Mouse (Mus musculus): ENCODE data around the gene Hacl1.

Hacl1 gene

DNA sequence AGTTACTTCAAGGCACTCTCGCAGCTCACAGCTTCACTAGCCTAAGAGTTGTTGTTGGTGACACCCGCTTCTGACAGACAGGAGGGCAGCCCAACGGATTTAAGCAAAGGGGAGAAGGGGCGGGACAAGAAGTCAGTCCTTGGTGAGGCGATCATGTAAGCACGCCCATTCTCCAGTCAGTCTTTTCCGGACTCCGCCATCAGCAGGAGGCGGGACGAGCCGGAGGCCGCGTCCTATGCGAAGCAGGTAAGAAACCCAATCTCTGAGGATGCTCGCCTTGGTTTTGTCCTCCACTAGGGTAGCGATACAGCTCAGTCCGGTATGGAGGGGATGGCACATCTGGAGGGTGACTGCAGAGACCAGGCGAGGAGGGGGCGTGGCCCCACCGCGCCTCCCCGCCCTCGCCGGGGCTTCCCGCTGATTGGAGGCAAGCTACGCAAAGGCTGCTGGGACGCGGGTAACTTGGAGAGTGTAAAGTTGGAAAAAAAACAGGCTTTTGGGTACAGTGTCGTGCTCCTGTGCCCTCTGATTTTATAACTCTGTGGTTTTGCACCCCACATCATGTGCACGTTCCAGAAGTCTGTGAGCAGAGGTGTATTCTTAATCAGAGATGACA lies at the start of gene Hacl1, which contains the start of gene Btd:
TSS of gene Hacl1 (minus strand) at position 397 of the 616 bp plus-strand sequence.
TSS of gene Btd (plus strand) at position 139 of the 616 bp plus-strand sequence.
- DNase-seq (ENCODE audit: low read depth, low spot score), result peak; percentile 96

DNA sequence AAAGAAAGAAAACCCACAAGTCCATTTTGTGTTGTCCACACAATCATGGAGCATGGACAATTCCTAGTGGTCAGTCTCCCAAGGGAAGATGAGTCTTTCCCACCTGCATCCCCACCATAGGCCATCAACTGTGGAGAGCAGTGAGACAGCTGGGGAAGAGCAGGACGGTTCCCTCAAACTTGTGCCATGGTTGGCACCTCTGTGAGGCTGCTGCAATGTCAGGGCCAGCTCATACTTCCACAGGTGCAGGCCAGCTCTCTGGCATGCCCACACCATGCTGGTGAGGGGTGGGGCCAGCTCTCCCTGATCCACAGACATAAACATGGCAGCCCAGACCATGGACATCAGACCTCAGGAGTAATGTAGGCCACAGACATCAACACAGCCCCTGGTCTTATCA lies 45.1 kb upstream of the Hacl1 start:
- DNase-seq (ENCODE audit: low read depth, low spot score), result no peak

DNA sequence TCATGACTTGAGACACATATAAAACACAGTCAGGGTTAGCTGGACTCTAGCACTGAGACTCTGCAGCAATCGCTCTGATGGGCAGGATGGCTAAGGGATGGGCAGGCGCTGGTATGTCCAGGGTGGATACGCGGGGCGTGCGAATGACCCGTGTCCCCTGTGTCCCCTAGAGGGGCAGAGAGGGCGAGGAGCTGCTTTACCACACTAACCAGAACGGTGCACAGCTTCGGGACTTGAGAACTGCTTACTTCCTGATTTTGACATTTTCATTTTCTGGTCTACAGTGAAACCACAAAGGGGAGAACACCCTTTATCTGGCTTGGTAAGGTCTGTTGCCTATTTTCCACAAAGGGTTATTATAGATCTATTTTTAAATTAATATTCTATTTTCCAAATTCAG lies 44.6 kb upstream of the Hacl1 start:
- DNase-seq (ENCODE audit: low read depth, low spot score), result peak; percentile 48

DNA sequence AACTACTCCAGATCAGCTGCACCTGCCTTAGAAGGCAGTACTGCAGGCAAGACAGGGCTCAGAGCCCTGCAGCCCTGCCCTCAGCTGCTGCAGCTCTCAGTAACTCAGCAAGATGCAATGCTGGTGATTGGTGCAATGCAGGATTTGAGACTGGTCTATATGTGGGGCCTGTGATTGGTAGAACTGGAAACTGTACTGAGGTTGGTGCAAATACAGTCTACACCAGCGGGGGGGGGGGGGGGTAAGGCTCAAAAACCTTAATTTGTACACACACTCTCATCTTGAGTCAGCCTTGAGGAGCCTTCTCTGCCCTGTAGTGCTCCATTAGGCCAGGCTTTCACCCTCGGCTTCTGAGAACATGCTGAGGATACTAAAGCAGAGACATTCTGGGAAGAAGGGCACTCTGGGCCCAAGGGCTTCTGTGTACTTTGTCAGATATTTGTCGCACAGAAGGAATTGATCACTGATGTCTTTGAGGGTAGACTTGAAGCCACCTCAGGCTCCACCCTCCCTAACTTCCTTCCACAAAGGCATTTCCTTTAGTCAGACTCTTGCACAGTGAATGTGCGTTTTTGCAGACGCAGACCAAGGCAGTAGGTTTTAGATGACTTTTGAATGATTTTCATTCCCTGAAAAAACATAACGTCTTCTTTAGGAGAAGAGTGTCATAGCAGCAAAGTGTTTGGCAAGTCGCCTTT lies 43.4 kb upstream of the Hacl1 start:
- peak; percentile 69 for DNase-seq (ENCODE audit: low read depth, low spot score)

DNA sequence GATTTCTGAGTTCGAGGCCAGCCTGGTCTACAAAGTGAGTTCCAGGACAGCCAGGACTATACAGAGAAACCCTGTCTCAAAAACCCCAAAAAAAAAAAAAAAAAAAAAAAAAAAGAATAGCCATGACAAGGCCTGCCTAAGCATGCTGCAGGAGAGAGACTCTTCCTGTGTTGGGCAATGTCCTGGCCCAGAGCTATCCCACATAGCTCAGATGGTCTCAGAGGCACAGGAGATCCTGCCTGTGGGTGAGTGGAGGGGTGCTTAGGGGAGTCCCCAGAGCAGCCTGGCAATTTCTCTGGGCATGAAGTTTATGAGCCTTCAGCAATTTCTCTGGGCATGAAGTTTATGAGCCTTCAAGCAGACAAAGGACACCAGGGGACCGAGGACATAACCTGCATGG lies 42.5 kb upstream of the Hacl1 start:
- DNase-seq (ENCODE audit: low read depth, low spot score), result no peak

- DNase-seq (ENCODE audit: low read depth, low spot score), result no peak
These were observed 41.0 kb upstream of the Hacl1 start for GRCm38 (mm10) chr14:31681931-31682555.

DNA sequence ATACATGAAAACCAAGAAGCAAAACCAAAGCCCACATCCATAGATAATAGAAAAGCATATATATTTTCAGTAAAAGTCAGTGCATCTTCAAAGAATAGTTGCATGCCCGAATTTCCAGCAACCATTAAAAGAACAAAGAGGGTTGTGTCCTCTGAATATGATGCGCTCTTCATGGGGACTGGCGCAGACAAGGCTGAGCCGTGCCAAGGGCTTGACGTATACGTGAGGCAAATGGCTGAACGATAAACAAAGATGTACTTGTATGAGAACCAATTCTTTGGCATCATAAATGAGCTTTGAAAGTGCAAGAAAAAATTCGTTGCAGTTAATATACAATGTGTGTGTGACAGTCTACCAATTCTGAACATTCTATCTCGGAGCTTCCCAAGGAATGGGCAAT lies 40.2 kb upstream of the Hacl1 start:
- no peak for DNase-seq (ENCODE audit: low read depth, low spot score)

DNA sequence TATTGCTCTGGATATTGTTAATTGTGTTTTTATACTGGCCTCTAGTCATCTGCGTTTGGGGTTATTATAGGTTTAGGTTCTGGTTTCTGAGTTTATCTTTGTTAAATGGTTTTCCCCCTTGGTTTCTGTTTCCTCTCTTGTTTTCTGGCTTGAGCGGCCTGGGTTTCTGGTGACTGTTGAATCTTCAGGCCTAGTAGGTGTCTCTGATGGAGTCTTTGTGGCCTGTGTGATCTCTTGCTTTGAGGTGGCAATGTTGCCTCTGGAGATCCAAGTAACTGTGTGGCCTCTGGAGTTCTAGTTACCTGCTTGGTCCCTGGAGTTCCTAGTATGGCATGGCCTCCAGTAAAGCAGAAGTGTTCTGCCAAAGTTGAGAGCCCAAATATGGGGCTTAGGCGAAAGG lies 39.6 kb upstream of the Hacl1 start:
- DNase-seq (ENCODE audit: low read depth, low spot score), result no peak

DNA sequence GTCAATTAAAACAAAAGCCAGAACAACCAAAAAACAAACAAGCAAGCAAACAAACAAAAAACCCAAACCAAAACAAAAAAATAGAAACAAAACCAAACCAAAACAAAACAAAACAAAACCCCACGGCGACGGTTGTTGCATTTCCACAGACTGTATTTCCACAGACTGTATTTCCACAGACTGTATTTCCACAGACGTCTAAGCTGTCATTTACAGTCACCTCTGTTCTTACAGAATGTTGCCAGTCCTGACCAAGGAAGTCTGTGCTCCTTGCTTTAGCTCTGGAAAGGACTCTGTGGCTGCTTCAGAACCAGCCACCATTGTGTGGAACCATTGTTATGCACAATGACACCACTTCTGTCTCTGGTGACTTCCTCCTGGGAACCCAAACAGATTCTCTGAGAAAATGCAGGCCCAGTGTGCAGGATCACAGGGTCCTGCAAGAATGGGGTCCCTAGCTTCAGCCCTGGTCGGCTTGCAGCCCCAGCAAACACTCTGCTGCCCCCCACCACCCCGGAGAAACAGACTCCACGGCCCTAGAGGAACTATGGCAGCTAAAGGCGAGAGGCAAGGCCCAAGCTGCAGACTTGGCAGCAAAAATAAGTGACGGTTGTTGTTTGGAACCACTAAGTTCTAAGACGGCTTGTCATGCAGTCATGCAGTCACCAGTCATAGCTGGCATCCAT lies 30.7 kb upstream of the Hacl1 start:
- DNase-seq (ENCODE audit: low read depth, low spot score), result no peak

DNA sequence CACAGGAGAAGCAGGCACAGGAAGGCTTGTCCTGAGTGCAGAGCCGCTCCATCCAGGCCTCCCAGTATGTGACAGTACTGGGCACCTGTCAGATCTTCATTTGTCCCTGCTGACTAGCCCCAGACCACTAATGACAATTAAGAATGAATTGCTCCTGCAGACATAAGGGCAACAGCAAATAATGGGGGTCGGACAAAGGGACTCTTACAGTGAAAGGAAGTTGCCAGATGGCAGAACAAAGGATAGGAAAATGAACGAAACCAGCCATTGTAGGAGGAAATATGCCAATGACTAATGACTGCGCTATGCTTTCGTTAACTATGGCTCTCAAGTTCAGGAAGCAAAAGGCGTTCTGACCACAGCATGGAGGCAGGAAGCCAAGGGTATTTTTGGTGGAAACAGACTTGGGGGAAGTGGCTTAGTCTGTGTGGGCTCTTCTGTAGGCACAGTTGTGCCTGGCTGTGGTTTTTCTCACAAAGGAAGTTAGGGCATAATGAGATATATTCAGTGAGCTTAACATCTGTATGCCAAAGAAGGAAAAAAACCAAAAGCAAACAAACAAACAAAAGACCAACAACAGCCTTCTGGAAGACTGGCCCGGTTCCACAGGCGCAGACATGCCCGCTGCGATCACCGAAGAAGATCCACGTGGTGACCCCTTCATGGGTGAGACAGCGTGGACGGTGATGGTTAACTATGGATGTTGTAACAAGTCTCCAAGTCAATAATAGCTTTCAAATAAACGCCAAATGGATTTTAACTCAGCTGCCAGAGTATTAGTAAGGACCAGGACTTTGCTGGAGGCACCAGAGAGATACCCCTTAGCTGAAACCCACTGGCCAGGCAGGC lies 28.8 kb upstream of the Hacl1 start:
- peak; percentile 88 for DNase-seq (ENCODE audit: low read depth, low spot score)

DNA sequence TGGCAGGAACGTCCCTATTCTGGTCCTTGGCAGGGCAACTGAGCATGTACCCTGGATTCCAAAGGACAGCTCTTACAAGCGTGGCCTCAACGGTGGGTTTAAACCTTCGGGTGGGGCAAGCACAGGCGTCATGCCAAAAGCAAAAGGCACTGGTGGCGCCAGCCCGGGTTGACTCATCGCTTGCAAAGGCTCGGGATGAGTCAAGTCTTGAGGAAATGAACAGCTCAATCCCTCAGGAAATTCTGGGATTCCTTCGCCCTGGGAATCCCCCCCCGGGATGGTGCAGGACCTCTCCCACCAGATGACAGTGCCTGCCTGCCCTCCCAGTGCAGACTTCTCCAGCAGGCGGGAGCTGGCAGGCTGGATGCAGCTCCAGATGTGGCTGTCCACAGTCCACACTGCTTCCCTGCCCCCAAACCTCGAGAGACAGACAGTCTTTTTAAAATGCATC lies 28.1 kb upstream of the Hacl1 start:
- peak; percentile 31 for DNase-seq (ENCODE audit: low read depth, low spot score)

DNA sequence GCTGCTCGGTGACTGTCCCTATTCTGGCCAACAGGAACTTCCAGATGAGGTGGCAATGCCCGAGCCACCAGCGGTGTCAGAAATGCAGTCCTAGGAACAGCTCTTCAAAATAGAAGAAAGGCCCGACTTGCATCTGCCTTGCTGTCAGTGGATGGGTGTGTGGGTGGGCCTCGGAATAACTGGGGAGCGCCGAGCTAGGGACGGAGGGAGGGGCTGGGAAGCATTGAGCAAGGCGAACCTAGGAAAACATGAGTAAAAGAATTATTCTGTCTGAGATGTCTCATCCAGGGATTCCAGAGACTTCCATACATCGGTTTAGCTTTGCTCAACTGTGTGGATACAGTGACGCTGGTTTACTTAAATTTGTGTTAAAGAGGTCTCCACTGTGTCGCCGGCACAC lies 27.2 kb upstream of the Hacl1 start:
- DNase-seq (ENCODE audit: low read depth, low spot score), result no peak

DNA sequence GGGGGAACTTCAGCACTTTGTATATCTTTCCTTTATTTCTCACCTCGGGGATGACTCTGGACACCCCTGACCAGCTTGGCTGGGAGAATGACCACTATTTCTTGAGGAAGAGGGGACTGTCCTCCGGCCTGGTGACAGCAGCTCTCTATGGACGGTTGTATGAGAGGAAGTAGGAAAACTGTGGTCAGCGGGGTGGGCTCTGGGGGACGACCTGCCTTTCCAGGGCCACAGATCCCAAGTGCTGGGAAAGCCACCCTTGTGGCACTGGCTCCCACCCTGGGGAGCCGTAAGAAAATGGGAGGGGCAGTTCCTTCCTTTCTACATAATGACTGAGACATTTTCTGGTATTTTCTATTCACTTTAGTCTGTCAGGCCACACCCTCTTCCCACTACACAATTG lies 26.7 kb upstream of the Hacl1 start:
- no peak for DNase-seq (ENCODE audit: low read depth, low spot score)

DNA sequence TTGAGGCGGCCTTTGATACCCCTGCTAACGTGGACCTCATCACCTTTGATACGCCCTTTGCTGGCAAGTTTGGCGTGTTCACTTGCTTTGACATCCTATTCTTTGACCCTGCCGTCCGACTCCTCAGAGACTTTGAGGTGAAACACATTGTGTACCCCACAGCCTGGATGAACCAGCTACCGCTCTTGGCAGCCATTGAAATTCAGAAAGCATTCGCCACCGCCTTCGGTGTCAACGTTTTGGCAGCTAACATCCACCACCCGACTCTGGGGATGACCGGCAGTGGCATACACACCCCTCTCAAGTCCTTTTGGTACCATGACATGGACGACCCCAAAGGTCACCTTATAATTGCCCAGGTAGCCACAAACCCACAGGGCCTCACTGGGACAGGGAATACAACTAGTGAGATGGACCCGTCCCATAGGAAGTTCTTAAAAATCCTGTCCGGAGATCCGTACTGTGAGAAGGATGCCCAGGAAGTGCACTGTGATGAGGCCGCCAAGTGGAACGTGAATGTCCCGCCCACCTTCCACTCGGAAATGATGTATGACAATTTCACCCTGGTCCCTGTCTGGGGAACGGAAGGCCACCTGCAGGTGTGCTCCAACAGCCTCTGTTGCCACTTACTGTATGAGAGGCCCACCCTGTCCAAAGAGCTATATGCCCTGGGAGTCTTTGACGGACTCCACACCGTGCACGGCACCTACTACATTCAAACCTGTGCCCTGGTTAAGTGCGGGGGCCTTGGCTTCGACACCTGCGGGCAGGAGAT lies 26.0 kb upstream of the Hacl1 start:
- no peak for DNase-seq (ENCODE audit: low read depth, low spot score)

- no peak for DNase-seq (ENCODE audit: low read depth, low spot score)
These were observed 24.5 kb upstream of the Hacl1 start for GRCm38 (mm10) chr14:31665566-31665940.

DNA sequence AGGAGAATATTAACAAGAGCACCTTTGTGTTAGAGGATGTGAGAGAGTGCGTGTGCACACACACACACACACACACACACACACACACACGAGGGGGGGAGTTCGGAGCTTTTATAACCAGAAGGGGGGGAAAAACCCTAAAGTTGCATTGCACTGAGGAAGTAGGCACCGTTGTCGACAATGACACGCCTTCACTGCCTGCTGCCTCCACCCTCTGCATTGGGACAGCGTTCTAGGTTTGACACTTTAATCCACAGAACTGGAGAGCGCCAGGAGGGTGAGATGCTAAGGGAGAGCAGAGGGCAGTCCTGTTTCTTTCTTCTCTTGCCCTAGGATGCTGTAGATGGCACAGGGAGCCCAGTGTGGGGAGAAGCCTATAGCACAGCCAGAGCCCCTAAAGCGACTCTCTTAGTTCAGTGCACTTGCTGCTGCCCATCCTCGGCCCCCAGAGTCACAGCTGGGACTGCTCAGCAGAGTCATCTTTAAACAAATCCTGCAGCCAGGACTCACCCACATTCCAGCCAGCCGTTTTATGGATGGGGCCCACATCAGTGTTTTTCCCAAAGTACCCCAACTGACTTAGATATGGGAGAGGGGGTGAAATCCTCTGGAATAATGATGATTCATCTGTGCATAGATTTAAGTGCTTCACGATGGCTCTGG lies 23.9 kb upstream of the Hacl1 start:
- DNase-seq (ENCODE audit: low read depth, low spot score), result peak; percentile 82

DNA sequence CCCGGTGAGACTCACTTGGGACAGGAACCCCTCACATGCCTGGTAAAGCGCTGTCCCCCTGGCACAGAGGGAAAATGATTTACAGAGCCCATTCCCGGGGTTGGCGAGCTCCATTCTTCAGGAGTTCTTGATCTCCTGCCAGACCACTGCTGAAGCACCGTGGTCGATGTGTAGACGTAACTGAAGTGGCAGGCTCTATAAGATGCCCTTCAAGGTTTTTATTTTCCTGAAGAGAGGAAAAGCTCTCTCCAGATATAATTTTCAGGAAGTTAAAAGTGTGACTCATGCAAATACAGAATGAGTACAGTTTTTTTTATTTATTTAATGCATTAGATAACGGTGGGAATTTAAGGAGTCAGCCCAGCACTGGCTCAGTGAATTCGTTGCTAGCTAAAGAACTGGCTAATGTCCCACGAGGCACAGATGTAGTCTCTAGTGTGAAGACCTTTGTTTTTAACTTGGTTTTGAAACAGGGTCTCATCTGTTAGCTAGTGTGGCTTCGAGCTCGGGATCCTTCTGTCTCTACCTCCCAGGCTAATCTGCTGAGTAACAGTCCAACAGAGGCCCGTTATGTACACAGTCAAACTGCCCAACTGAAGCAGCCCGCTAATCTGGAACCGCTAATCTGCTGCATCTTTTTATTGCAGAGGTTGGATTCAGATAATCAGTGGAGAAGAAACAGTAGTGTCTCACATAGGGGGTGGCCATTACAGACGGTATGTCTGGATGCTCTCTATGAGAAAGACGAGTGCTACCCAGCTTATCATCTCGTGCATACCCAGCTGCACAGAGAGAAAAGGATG lies 23.2 kb upstream of the Hacl1 start:
- DNase-seq (ENCODE audit: low read depth, low spot score), result no peak

DNA sequence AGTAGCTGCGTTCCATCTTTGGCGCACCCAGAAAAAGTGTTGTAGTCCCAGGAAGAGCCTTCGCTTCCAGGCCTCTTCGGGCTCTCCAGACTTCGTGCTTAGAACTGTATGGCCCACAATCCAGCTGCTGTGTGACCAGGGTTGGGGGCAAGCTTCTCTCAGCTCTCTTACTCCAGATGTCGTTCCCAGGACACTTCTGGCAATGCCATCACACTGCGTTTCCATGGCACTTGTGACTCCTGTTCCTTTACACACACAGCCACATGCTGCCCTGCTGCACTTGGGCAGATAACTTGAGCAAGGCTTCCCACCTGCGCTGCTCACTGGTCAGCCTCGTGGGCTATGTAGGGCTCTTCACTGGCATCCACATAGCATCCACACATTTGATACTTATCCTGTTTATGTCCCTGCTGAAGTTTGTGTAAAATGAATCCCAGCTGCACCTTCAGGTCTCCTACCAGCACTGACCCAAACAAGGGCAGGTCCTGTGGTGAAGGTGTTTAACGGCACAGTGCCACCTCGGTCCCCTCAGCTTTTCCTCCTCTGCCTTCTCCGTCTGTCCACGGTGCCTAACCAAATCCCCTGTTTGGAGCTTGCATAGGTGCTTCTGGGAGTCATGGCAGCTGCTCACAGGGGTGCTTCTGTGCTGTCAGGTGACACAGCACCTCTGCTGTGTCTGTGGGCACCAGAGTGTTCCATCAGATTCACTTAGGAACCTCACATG lies 22.5 kb upstream of the Hacl1 start:
- DNase-seq (ENCODE audit: low read depth, low spot score), result no peak
